Comparison of ENCODE assay signal across 8 mouse cellular contexts in the genomic region with DNA sequence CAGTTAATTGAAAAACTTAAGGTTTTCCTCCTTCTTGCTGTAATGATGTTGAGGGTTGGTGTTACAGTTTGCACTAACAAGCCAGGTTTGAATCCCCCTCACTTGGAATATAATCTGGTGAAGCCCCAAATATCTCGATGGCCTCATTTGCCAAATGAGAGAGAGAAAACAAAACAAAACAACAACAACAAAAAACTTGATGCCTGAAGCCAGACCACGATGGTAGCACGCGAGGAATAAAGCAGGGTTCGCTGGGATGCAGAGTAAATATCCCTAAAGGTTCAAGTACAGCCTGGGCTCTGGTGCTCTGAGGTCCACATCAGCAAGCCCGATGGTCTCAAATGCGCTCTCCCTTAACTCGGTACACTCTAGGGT. TPM values are rescaled to one million over a fixed set of nuclear protein-coding genes. Genes with fewer than 3 reads are reported as not detected.
DNase-seq lines count a peak whose midpoint lies in the region; ATAC-seq and TF ChIP-seq lines count a peak whose summit lies in the region.

No protein-coding gene starts in this region.

- H3K27me3 ChIP-seq in heart, embryonic 11.5 days (ENCODE audit: control insufficient read depth, insufficient read depth, low read length) = peaks cover 6% of the 10 kb centered on the region; the same call in 1 of the 2 replicates
- peaks cover 18% of the 10 kb centered on the region for H3K27me3 ChIP-seq in ES-Bruce4 (ENCODE audit: control insufficient read depth, insufficient read depth, low read length, poor library complexity, severe bottlenecking)
- H3K27me3 ChIP-seq in forebrain, postnatal 0 days (ENCODE audit: insufficient read depth, low read length) = peaks cover 12% of the 10 kb centered on the region

- ATAC-seq in heart, embryonic 11.5 days (replicated peaks; ENCODE audit: insufficient number of reproducible peaks, low FRiP score, low TSS enrichment) = no peak
- ATAC-seq in forebrain, postnatal 0 days = no peak
- no peak for ATAC-seq in cerebellum, adult (ENCODE audit: insufficient number of reproducible peaks, low FRiP score, low TSS enrichment)

- H3K4me1 ChIP-seq in heart, embryonic 11.5 days (ENCODE audit: control insufficient read depth, insufficient read depth, low read length) = no peaks in the 10 kb centered on the region
- H3K4me1 ChIP-seq in ES-Bruce4 (ENCODE audit: control insufficient read depth, insufficient read depth, low read length) = no peaks in the 10 kb centered on the region
- H3K4me1 ChIP-seq in forebrain, postnatal 0 days (ENCODE audit: insufficient read depth) = no peaks in the 10 kb centered on the region

- peak overlapping the region; percentile 74 for H3K9ac ChIP-seq in heart, embryonic 11.5 days (ENCODE audit: low read depth, low read length)
- peak overlapping the region; percentile 75 for H3K9ac ChIP-seq in ES-Bruce4 (ENCODE audit: low read depth, poor library complexity, severe bottlenecking)
- peak overlapping the region; percentile 51; the same call in 1 of the 2 replicates for H3K9ac ChIP-seq in forebrain, postnatal 0 days

- TF ChIP-seq CTCF in ES-Bruce4 (IDR thresholded peaks at IDR 0.05; ENCODE audit: low read depth, low read length) = no peak
- no peak for TF ChIP-seq CTCF in forebrain, postnatal 0 days (IDR thresholded peaks at IDR 0.05; ENCODE audit: low read depth)

- H3K9me3 ChIP-seq in heart, embryonic 11.5 days (replicated peaks; ENCODE audit: control insufficient read depth, low read length) = no peaks in the 10 kb centered on the region
- H3K9me3 ChIP-seq in ES-Bruce4 (replicated peaks; ENCODE audit: control insufficient read depth, insufficient read depth, low read length, poor library complexity, severe bottlenecking) = no peaks in the 10 kb centered on the region
- H3K9me3 ChIP-seq in forebrain, postnatal 0 days (ENCODE audit: low read length) = no peaks in the 10 kb centered on the region

- no peak for TF ChIP-seq EP300 in ES-Bruce4 (IDR thresholded peaks at IDR 0.05; ENCODE audit: insufficient read depth, low read depth, low read length)

- H3K79me2 ChIP-seq in macrophage (ENCODE audit: inconsistent target) = no peaks in the 10 kb centered on the region

- DNase-seq in heart, adult 9 months (ENCODE audit: low spot score in 2 of 2) = no peak
- DNase-seq in forebrain, postnatal 0 days = no peak
- no peak for DNase-seq in cerebellum, adult 11 months
- DNase-seq in layer of hippocampus, postnatal 10 days (ENCODE audit: low spot score in 2 of 2) = no peak

- peak overlapping the region; percentile 79 for H3K4me2 ChIP-seq in heart, embryonic 11.5 days
- H3K4me2 ChIP-seq in forebrain, postnatal 0 days (ENCODE audit: low read depth) = peak overlapping the region; percentile 81

- WGBS in heart, embryonic 11.5 days (ENCODE audit: insufficient replicate concordance) = 19% methylated on average over 8 of the region's 8 CpGs
- WGBS in forebrain, postnatal 0 days = 27% methylated on average over 8 of the region's 8 CpGs
- WGBS in macrophage (ENCODE audit: missing documents) = 42% methylated on average over 8 of the region's 8 CpGs

- peak overlapping the region; percentile 63 for H3K4me3 ChIP-seq in heart, embryonic 11.5 days (ENCODE audit: low read depth, low read length)
- H3K4me3 ChIP-seq in ES-Bruce4 (ENCODE audit: low read depth, low read length) (peak overlapping the region; percentile 83), macrophage (ENCODE audit: inconsistent target) (peak overlapping the region; percentile 58)
- peak overlapping the region; percentile 45 for H3K4me3 ChIP-seq in forebrain, postnatal 0 days (ENCODE audit: low read depth, low read length)

- TF ChIP-seq POLR2A in ES-Bruce4 (IDR thresholded peaks at IDR 0.05; ENCODE audit: insufficient read depth, low read length) = no peak

- no peaks in the 10 kb centered on the region for H3K36me3 ChIP-seq in heart, embryonic 11.5 days (ENCODE audit: control insufficient read depth, insufficient read depth, low read length)
- H3K36me3 ChIP-seq in ES-Bruce4 (ENCODE audit: control insufficient read depth, insufficient read depth, low read length, poor library complexity, severe bottlenecking) = no peaks in the 10 kb centered on the region
- no peaks in the 10 kb centered on the region for H3K36me3 ChIP-seq in forebrain, postnatal 0 days (ENCODE audit: insufficient read depth)
- no peaks in the 10 kb centered on the region for H3K36me3 ChIP-seq in macrophage (ENCODE audit: inconsistent target)

- no peak overlapping the region for H3K27ac ChIP-seq in heart, embryonic 11.5 days (ENCODE audit: low read depth, low read length)
- no peak overlapping the region for H3K27ac ChIP-seq in ES-Bruce4 (ENCODE audit: insufficient read depth, low read length)
- H3K27ac ChIP-seq in forebrain, postnatal 0 days (ENCODE audit: low read depth, low read length) = no peak overlapping the region
- H3K27ac ChIP-seq in macrophage = no peak overlapping the region

RNA-seq across cellular contexts. Expression of a gene that starts 0.5 kb away (rescaled TPM):
- polyA plus RNA-seq in heart, embryonic 11.5 days (2014; fragmentation: Nextera tagmentation; extraction: Ambion mirVana) = 28.1 and 33.6 TPM in 2 replicates
- polyA plus RNA-seq in ES-Bruce4 (2011; ENCODE audit: insufficient read depth, insufficient read length, low read depth, missing spikeins) = 4.1 and 4.2 TPM in 2 replicates
- total RNA-seq in forebrain, postnatal 0 days (2014; rRNA removed) = 3.3 and 3.8 TPM in 2 replicates
- 0.86 and 1.2 TPM in 2 replicates for polyA plus RNA-seq in forebrain, postnatal 0 days (2015; fragmentation: Nextera tagmentation; extraction: Ambion mirVana)
- 10 to 100 TPM in 2 of 26 experiments, 1 to 10 TPM in 24; 2.6 to 14.1 (median 6.0) TPM for total RNA-seq in macrophage (2018; cell fraction: chromatin; rRNA removed)
- 10 to 100 TPM; 11.4 to 20.5 (median 16.0) TPM for total RNA-seq in macrophage (2018; cell fraction: cytosol; rRNA removed)
- 10 to 100 TPM in 16 of 26 experiments, 1 to 10 TPM in 10; 5.0 to 18.1 (median 10.5) TPM for total RNA-seq in macrophage (2018; cell fraction: nucleus; rRNA removed)
- 9.6 to 26.2 TPM (median 20.0 TPM) in 3 replicates for polyA plus RNA-seq in macrophage (2018)
- 1 to 10 TPM; 5.8 to 6.4 TPM for total RNA-seq in layer of hippocampus, postnatal 10 days (2021)
